In genomic region chr6:142413845-142414244, GRCm38 (mm10) we compare ENCODE assay signal across 15 mouse cellular contexts. TPM values are rescaled to one million over a fixed set of nuclear protein-coding genes. Genes with fewer than 3 reads are reported as not detected.
DNase-seq lines count a peak whose midpoint lies in the region; ATAC-seq lines count a peak whose summit lies in the region.
"Had no signal": no experiment of that assay in that cellular context is flagged by ENCODE, and none has a peak within 500 bp of the region (broad histone marks: within the 10 kb centered on the region; RNA-seq: fewer than 3 reads in every experiment).

No protein-coding gene starts in this region.

- H3K27me3 ChIP-seq in heart, embryonic 14.5 days (ENCODE audit: control insufficient read depth, insufficient read depth, low read length) = peaks cover 36% of the 10 kb centered on the region
- H3K27me3 ChIP-seq in hindbrain, embryonic 16.5 days (replicated peaks; ENCODE audit: control insufficient read depth, insufficient read depth, low read length) = peaks cover 11% of the 10 kb centered on the region
- H3K27me3 ChIP-seq in neural tube, embryonic 12.5 days (replicated peaks) = peaks cover 18% of the 10 kb centered on the region

- H3K27ac ChIP-seq in heart, embryonic 14.5 days (replicated peaks in 1 of 2; ENCODE audit: control insufficient read depth in 1 of 2, insufficient read depth in 1 of 2, low read depth in 2 of 2, low read length in 2 of 2) = no peak overlapping the region
- no peak overlapping the region for H3K27ac ChIP-seq in hindbrain, embryonic 16.5 days (ENCODE audit: low read depth, low read length)
- no peak overlapping the region for H3K27ac ChIP-seq in neural tube, embryonic 12.5 days
- H3K27ac ChIP-seq: embryonic facial prominence, embryonic 15.5 days; gastrocnemius, adult 2 months; left cerebral cortex, adult 2 months; lung, embryonic 15.5 days had no signal

- DNase-seq in heart, adult 8-10 months (ENCODE audit: low spot score) = no peak
- no peak for DNase-seq in cerebellum, adult 9-11 months
- no peak for DNase-seq in spleen, adult 12 weeks (ENCODE audit: low spot score)
- DNase-seq: cerebellum, adult 11-12 months; gastrocnemius, adult 2 months; heart, postnatal 4 days; kidney, postnatal 36 days had no signal

- ATAC-seq in heart, embryonic 14.5 days (ENCODE audit: insufficient number of reproducible peaks, insufficient read depth, low FRiP score, low read depth) = no peak
- ATAC-seq in granulocyte monocyte progenitor cell, adult 5-6 weeks (replicated peaks; ENCODE audit: poor library complexity, severe bottlenecking) = peak; percentile 65
- ATAC-seq in hindbrain, embryonic 16.5 days = 0 out of 2 replicates have a peak, but pooled peaks have one; percentile 18
- ATAC-seq in neural tube, embryonic 12.5 days (ENCODE audit: low FRiP score, low read depth) = no peak

- 15% methylated on average over 12 of the region's 12 CpGs for WGBS in heart, embryonic 14.5 days
- 13% methylated on average over 12 of the region's 12 CpGs for WGBS in hindbrain, embryonic 16.5 days
- WGBS in neural tube, embryonic 12.5 days = 12% methylated on average over 12 of the region's 12 CpGs

- H3K4me3 ChIP-seq in heart, embryonic 14.5 days (ENCODE audit: control insufficient read depth in 1 of 2, insufficient read depth in 1 of 2, low read depth in 1 of 2, low read length in 2 of 2) = no peak overlapping the region; a peak in 1 of 4 replicates
- 0 out of 2 replicates have a peak overlapping the region, but pooled peaks have one; percentile 2 for H3K4me3 ChIP-seq in hindbrain, embryonic 16.5 days (ENCODE audit: low read length)
- H3K4me3 ChIP-seq in neural tube, embryonic 12.5 days = no peak overlapping the region
- H3K4me3 ChIP-seq: gastrocnemius, adult 2 months; left cerebral cortex, adult 2 months had no signal

- no peaks in the 10 kb centered on the region for H3K36me3 ChIP-seq in heart, embryonic 14.5 days (ENCODE audit: control insufficient read depth, insufficient read depth, low read length)
- H3K36me3 ChIP-seq in hindbrain, embryonic 16.5 days (ENCODE audit: control insufficient read depth, insufficient read depth, low read length) = no peaks in the 10 kb centered on the region
- H3K36me3 ChIP-seq in neural tube, embryonic 12.5 days = no peaks in the 10 kb centered on the region
- H3K36me3 ChIP-seq: embryonic facial prominence, embryonic 15.5 days; lung, embryonic 15.5 days had no signal

- H3K9ac ChIP-seq in heart, embryonic 14.5 days (ENCODE audit: low read length) = no peak overlapping the region
- no peak overlapping the region for H3K9ac ChIP-seq in hindbrain, embryonic 16.5 days (ENCODE audit: low read depth, low read length)
- H3K9ac ChIP-seq in neural tube, embryonic 12.5 days = no peak overlapping the region
- H3K9ac ChIP-seq: embryonic facial prominence, embryonic 15.5 days; lung, embryonic 15.5 days had no signal

- no peaks in the 10 kb centered on the region for H3K9me3 ChIP-seq in heart, embryonic 14.5 days (ENCODE audit: control insufficient read depth, low read length)
- H3K9me3 ChIP-seq in hindbrain, embryonic 16.5 days (ENCODE audit: control insufficient read depth, low read length) = no peaks in the 10 kb centered on the region
- no peaks in the 10 kb centered on the region for H3K9me3 ChIP-seq in neural tube, embryonic 12.5 days
- H3K9me3 ChIP-seq: embryonic facial prominence, embryonic 15.5 days; lung, embryonic 15.5 days had no signal

- H3K4me2 ChIP-seq in heart, embryonic 14.5 days (ENCODE audit: low read length) = 0 out of 2 replicates have a peak overlapping the region, but pooled peaks have one; percentile 9
- peak overlapping the region; percentile 84 for H3K4me2 ChIP-seq in hindbrain, embryonic 16.5 days (ENCODE audit: low read length)
- peak overlapping the region; percentile 58; the same call in 1 of the 2 replicates for H3K4me2 ChIP-seq in neural tube, embryonic 12.5 days (replicated peaks)

- peaks cover 0 to 4% of the 10 kb centered on the region in 2 experiments; a peak in 2 of 4 replicates for H3K4me1 ChIP-seq in heart, embryonic 14.5 days (ENCODE audit: control insufficient read depth in 2 of 2, insufficient read depth in 2 of 2, low read length in 2 of 2)
- H3K4me1 ChIP-seq in hindbrain, embryonic 16.5 days (ENCODE audit: control insufficient read depth, insufficient read depth, low read depth, low read length) = peaks cover 5% of the 10 kb centered on the region
- no peaks in the 10 kb centered on the region for H3K4me1 ChIP-seq in neural tube, embryonic 12.5 days

RNA-seq across cellular contexts. Expression of gene Spx, which starts 0.6 kb away (rescaled TPM):
- polyA plus RNA-seq in heart, embryonic 14.5 days (2014; fragmentation: Nextera tagmentation; extraction: Ambion mirVana) = 0.42 TPM in 1 of 2 replicates, not detected in the other
- not detected for total RNA-seq in heart, adult 8-10 months (2022)
- total RNA-seq in granulocyte monocyte progenitor cell, adult 5-6 weeks (2014; fragmentation: Nextera tagmentation) = not detected in 2 replicates
- total RNA-seq in granulocyte monocyte progenitor cell, adult 5-6 weeks (2017) = 0.09 TPM in 1 of 2 replicates, not detected in the other
- 2.4 and 4.9 TPM in 2 replicates for polyA plus RNA-seq in hindbrain, embryonic 16.5 days (2015; fragmentation: Nextera tagmentation; extraction: Ambion mirVana)
- 0.84 and 1.2 TPM in 2 replicates for polyA plus RNA-seq in neural tube, embryonic 12.5 days (2016; fragmentation: Nextera tagmentation; extraction: Ambion mirVana)
- total RNA-seq: gastrocnemius, adult 2 months; heart, postnatal 4 days had no signal

RNA-seq across cellular contexts. Expression of gene Golt1b, which starts 26.8 kb away (rescaled TPM):
- 71.4 and 73.1 TPM in 2 replicates for polyA plus RNA-seq in heart, embryonic 14.5 days (2014; fragmentation: Nextera tagmentation; extraction: Ambion mirVana)
- total RNA-seq in heart, adult 8-10 months (2022) = 10 to 100 TPM; 13.9 to 18.7 (median 15.4) TPM
- total RNA-seq in granulocyte monocyte progenitor cell, adult 5-6 weeks (2014; fragmentation: Nextera tagmentation) = 27.1 and 32.9 TPM in 2 replicates
- total RNA-seq in granulocyte monocyte progenitor cell, adult 5-6 weeks (2017) = 35.3 and 36.2 TPM in 2 replicates
- 68.6 and 75.9 TPM in 2 replicates for polyA plus RNA-seq in hindbrain, embryonic 16.5 days (2015; fragmentation: Nextera tagmentation; extraction: Ambion mirVana)
- polyA plus RNA-seq in neural tube, embryonic 12.5 days (2016; fragmentation: Nextera tagmentation; extraction: Ambion mirVana) = 89.3 and 92.0 TPM in 2 replicates

RNA-seq across cellular contexts. Expression of gene Recql, which starts 27.0 kb away (rescaled TPM):
- 18.1 and 18.5 TPM in 2 replicates for polyA plus RNA-seq in heart, embryonic 14.5 days (2014; fragmentation: Nextera tagmentation; extraction: Ambion mirVana)
- total RNA-seq in heart, adult 8-10 months (2022) = 1 to 10 TPM; 6.1 to 9.6 (median 7.8) TPM
- total RNA-seq in granulocyte monocyte progenitor cell, adult 5-6 weeks (2014; fragmentation: Nextera tagmentation) = 44.0 and 62.4 TPM in 2 replicates
- 35.8 and 45.6 TPM in 2 replicates for total RNA-seq in granulocyte monocyte progenitor cell, adult 5-6 weeks (2017)
- polyA plus RNA-seq in hindbrain, embryonic 16.5 days (2015; fragmentation: Nextera tagmentation; extraction: Ambion mirVana) = 19.5 and 23.1 TPM in 2 replicates
- polyA plus RNA-seq in neural tube, embryonic 12.5 days (2016; fragmentation: Nextera tagmentation; extraction: Ambion mirVana) = 34.5 and 34.8 TPM in 2 replicates

RNA-seq across cellular contexts. Expression of gene Gys2, which starts 59.1 kb away (rescaled TPM):
- not detected in 2 replicates for polyA plus RNA-seq in heart, embryonic 14.5 days (2014; fragmentation: Nextera tagmentation; extraction: Ambion mirVana)
- not detected for total RNA-seq in heart, adult 8-10 months (2022)
- not detected in 2 replicates for total RNA-seq in granulocyte monocyte progenitor cell, adult 5-6 weeks (2014; fragmentation: Nextera tagmentation)
- total RNA-seq in granulocyte monocyte progenitor cell, adult 5-6 weeks (2017) = not detected in 2 replicates
- 0.08 and 0.09 TPM in 2 replicates for polyA plus RNA-seq in hindbrain, embryonic 16.5 days (2015; fragmentation: Nextera tagmentation; extraction: Ambion mirVana)
- polyA plus RNA-seq in neural tube, embryonic 12.5 days (2016; fragmentation: Nextera tagmentation; extraction: Ambion mirVana) = 0.06 TPM in 1 of 2 replicates, not detected in the other
- total RNA-seq: gastrocnemius, adult 2 months; heart, postnatal 4 days; left cerebral cortex, adult 2 months had no signal
- polyA plus RNA-seq: small intestine, adult 2 months had no signal

Comparison
In these comparisons a context has a peak if more than half of its experiments do, and no peak if none do; other contexts are left out.
1. ATAC-seq: peak in granulocyte monocyte progenitor cell, adult 5-6 weeks (single experiment) and hindbrain, embryonic 16.5 days (single experiment); none in heart, embryonic 14.5 days (single experiment) and neural tube, embryonic 12.5 days (single experiment).
2. H3K4me2 ChIP-seq: peak in every context shown above with its lines; median percentile 84 in hindbrain, embryonic 16.5 days; 58 in neural tube, embryonic 12.5 days; 9 in heart, embryonic 14.5 days.